ENCODE assay signal across 12 mouse cellular contexts in genomic region chr15:100156095-100156707, GRCm38 (mm10).
"Had no signal": no experiment of that assay in that cellular context is flagged by ENCODE, and none has a peak within 500 bp of the region (broad histone marks: within the 10 kb centered on the region; RNA-seq: fewer than 3 reads in every experiment).

No protein-coding gene starts in this region.

- H3K27me3 ChIP-seq: kidney, embryonic 15.5 days; limb, embryonic 12.5 days; neural tube, embryonic 12.5 days had no signal

- H3K4me1 ChIP-seq: kidney, embryonic 15.5 days; limb, embryonic 12.5 days had no signal

- ATAC-seq: lung, postnatal 0 days had no signal

- H3K27ac ChIP-seq: kidney, embryonic 15.5 days; limb, embryonic 12.5 days; liver, embryonic 14.5 days; neural tube, embryonic 12.5 days had no signal

- H3K4me3 ChIP-seq: kidney, embryonic 15.5 days; limb, embryonic 12.5 days; neural tube, embryonic 12.5 days had no signal

- H3K9ac ChIP-seq: kidney, embryonic 15.5 days; limb, embryonic 12.5 days; liver, embryonic 14.5 days; neural tube, embryonic 12.5 days had no signal

- H3K9me3 ChIP-seq: kidney, embryonic 15.5 days; limb, embryonic 12.5 days; neural tube, embryonic 12.5 days had no signal

- DNase-seq: kidney, adult 2 months; kidney, postnatal 14 days; liver; lung, adult 2 months; lung, postnatal 36 days; midbrain, embryonic 14.5 days; thymus, postnatal 36 days had no signal

- H3K4me2 ChIP-seq: kidney, embryonic 15.5 days; limb, embryonic 12.5 days; neural tube, embryonic 12.5 days had no signal
